In the genomic region with DNA sequence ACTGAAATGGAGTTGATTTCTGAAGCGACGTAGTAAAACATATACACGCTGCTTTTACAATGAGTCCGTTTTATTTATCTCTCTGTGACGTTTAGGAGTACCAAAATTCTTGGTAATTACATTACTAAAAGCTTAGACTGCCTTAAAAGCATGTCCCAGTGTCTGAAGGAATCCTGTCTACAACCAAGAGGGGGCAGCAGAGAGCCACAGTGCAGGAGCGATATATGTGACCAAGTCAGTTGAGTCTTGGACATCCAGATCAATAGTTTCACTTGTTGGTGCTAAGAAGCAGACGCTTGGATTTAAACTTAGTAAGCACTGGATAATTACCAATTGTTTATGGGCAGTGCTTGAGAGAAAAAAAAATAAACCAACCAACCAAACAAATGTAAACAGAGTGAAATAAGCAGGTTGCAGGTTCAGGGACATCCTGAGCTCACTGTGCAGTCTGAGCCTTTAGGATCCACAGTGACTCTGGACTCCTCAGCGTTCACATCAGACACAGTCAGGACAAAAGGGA, we compare ENCODE assay signal across 9 mouse cellular contexts. TPM values are rescaled to one million over a fixed set of nuclear protein-coding genes. Genes with fewer than 3 reads are reported as not detected.
DNase-seq lines count a peak whose midpoint lies in the region; ATAC-seq and TF ChIP-seq lines count a peak whose summit lies in the region.
"Had no signal": no experiment of that assay in that cellular context is flagged by ENCODE, and none has a peak within 500 bp of the region (broad histone marks: within the 10 kb centered on the region; RNA-seq: fewer than 3 reads in every experiment).

No protein-coding gene starts in this region.

- POLR2A ChIA-PET in Patski (lab: Charles Lee), result no interaction called here

- no peak overlapping the region for H3K4me2 ChIP-seq in hindbrain, embryonic 14.5 days (replicated peaks)
- no peak overlapping the region for H3K4me2 ChIP-seq in hindbrain, embryonic 16.5 days (ENCODE audit: low read length)
- H3K4me2 ChIP-seq: embryonic facial prominence, embryonic 12.5 days had no signal

- H3K9me3 ChIP-seq in hindbrain, embryonic 14.5 days (ENCODE audit: control insufficient read depth, low read length), result no peaks in the 10 kb centered on the region
- H3K9me3 ChIP-seq in hindbrain, embryonic 16.5 days (ENCODE audit: control insufficient read depth, low read length), result no peaks in the 10 kb centered on the region
- H3K9me3 ChIP-seq: embryonic facial prominence, embryonic 12.5 days had no signal

- H3K36me3 ChIP-seq in hindbrain, embryonic 14.5 days (replicated peaks; ENCODE audit: control insufficient read depth, insufficient read depth), result no peaks in the 10 kb centered on the region
- no peaks in the 10 kb centered on the region for H3K36me3 ChIP-seq in hindbrain, embryonic 16.5 days (ENCODE audit: control insufficient read depth, insufficient read depth, low read length)
- H3K36me3 ChIP-seq: embryonic facial prominence, embryonic 12.5 days had no signal

- in situ Hi-C loops in Patski (cut with MboI; ENCODE audit: low pct_unique_long_range_greater_than_20kb), result no loop called here

- H3K27me3 ChIP-seq in hindbrain, embryonic 14.5 days (ENCODE audit: control insufficient read depth, insufficient read depth, low read length), result no peaks in the 10 kb centered on the region
- no peaks in the 10 kb centered on the region for H3K27me3 ChIP-seq in hindbrain, embryonic 16.5 days (replicated peaks; ENCODE audit: control insufficient read depth, insufficient read depth, low read length)
- peaks cover 10% of the 10 kb centered on the region for H3K27me3 ChIP-seq in Patski
- H3K27me3 ChIP-seq: embryonic facial prominence, embryonic 12.5 days had no signal

- no peak for ATAC-seq in hindbrain, embryonic 14.5 days (ENCODE audit: low FRiP score)
- ATAC-seq in hindbrain, embryonic 16.5 days, result no peak
- ATAC-seq in Patski, result no peak

- intact Hi-C loops in heart, postnatal 10 days (cut with DNase I), result loop anchor here (5.0 kb wide), 1 partner anchor 156 kb away; no protein-coding TSS in a partner anchor
- intact Hi-C loops in left cerebral cortex, postnatal 36 days (cut with DNase I), result no loop called here

- H3K4me3 ChIP-seq in hindbrain, embryonic 14.5 days (replicated peaks; ENCODE audit: low read length), result no peak overlapping the region
- no peak overlapping the region for H3K4me3 ChIP-seq in hindbrain, embryonic 16.5 days (ENCODE audit: low read length)
- H3K4me3 ChIP-seq: embryonic facial prominence, embryonic 12.5 days had no signal

- DNase-seq in hindbrain, embryonic 14.5 days (ENCODE audit: low spot score), result peak; percentile 58
- DNase-seq in Patski (ENCODE audit: low read depth, low spot score), result no peak
- peak; percentile 67 to 80 for DNase-seq in cerebellum, postnatal 25 days
- DNase-seq in heart, postnatal 10 days, result peak; percentile 37 to 64
- peak; percentile 14 to 15 for DNase-seq in left cerebral cortex, postnatal 36 days (ENCODE audit: low spot score in 2 of 2)
- DNase-seq in naive thymus-derived CD4-positive, alpha-beta T cell, adult 2 months (ENCODE audit: low read depth), result peak; percentile 73
- peak; percentile 23 to 67 for DNase-seq in thymus, postnatal 10 days (ENCODE audit: low spot score in 2 of 2)

- no peak overlapping the region for H3K9ac ChIP-seq in hindbrain, embryonic 14.5 days
- H3K9ac ChIP-seq in hindbrain, embryonic 16.5 days (ENCODE audit: low read depth, low read length), result no peak overlapping the region
- H3K9ac ChIP-seq: embryonic facial prominence, embryonic 12.5 days had no signal

- WGBS in hindbrain, embryonic 14.5 days, result 39% methylated on average over 8 of the region's 8 CpGs
- WGBS in hindbrain, embryonic 16.5 days, result 39% methylated on average over 8 of the region's 8 CpGs

- H3K4me1 ChIP-seq in hindbrain, embryonic 14.5 days (replicated peaks; ENCODE audit: control insufficient read depth, insufficient read depth, low read length), result no peaks in the 10 kb centered on the region
- H3K4me1 ChIP-seq in hindbrain, embryonic 16.5 days (ENCODE audit: control insufficient read depth, insufficient read depth, low read depth, low read length), result no peaks in the 10 kb centered on the region
- H3K4me1 ChIP-seq: embryonic facial prominence, embryonic 12.5 days had no signal

- CTCF ChIA-PET in Patski (lab: Charles Lee), result interaction anchor here (0.8 to 1.3 kb wide), 4 partner anchors 14 to 94 kb away, joined by 3 read pairs; no protein-coding TSS in a partner anchor

- no peak overlapping the region for H3K27ac ChIP-seq in hindbrain, embryonic 14.5 days
- H3K27ac ChIP-seq in hindbrain, embryonic 16.5 days (ENCODE audit: low read depth, low read length), result no peak overlapping the region
- H3K27ac ChIP-seq: embryonic facial prominence, embryonic 12.5 days had no signal

- TF ChIP-seq CTCF in Patski (IDR thresholded peaks at IDR 0.05), result peak; percentile 67

RNA-seq across cellular contexts. Expression of a gene that starts 38.9 kb away (rescaled TPM):
- polyA plus RNA-seq in hindbrain, embryonic 14.5 days (2014; fragmentation: Nextera tagmentation; extraction: Ambion mirVana), result 482 and 522 TPM in 2 replicates
- polyA plus RNA-seq in hindbrain, embryonic 16.5 days (2015; fragmentation: Nextera tagmentation; extraction: Ambion mirVana), result 436 and 461 TPM in 2 replicates
- 194 TPM for polyA plus RNA-seq in Patski (2021)
- 100 to 1,000 TPM; 255 to 258 TPM for total RNA-seq in heart, postnatal 10 days (2021)
- 1,000 to 10,000 TPM in 1 of 2 experiments, 100 to 1,000 TPM in 1; 965 to 1,014 TPM for total RNA-seq in left cerebral cortex, postnatal 36 days (2021)
